ENCODE assay signal across 7 mouse cellular contexts in genomic region chr15:91373203-91373584, GRCm38 (mm10).
DNase-seq lines count a peak whose midpoint lies in the region; ATAC-seq lines count a peak whose summit lies in the region.

No protein-coding gene starts in this region.

- no peaks in the 10 kb centered on the region for H3K27me3 ChIP-seq in forebrain, embryonic 15.5 days
- no peaks in the 10 kb centered on the region for H3K27me3 ChIP-seq in intestine, embryonic 15.5 days (replicated peaks)

- peak; percentile 11 for DNase-seq in ovary, postnatal 14 days (ENCODE audit: low spot score)
- DNase-seq in ovary, adult 18-20 months (ENCODE audit: low spot score), result no peak
- peak; percentile 31 to 33 for DNase-seq in lung, adult 18-20 months
- peak; percentile 61 to 62 for DNase-seq in right cerebral cortex, postnatal 36 days (ENCODE audit: low spot score in 2 of 2)
- no peak for DNase-seq in urinary bladder, adult 2 months (ENCODE audit: low spot score)

- peak; percentile 75 for ATAC-seq in forebrain, embryonic 15.5 days (replicated peaks)
- ATAC-seq in intestine, embryonic 15.5 days, result peak; percentile 49; the same call in 1 of the 2 replicates

- peaks cover 63% of the 10 kb centered on the region for H3K4me1 ChIP-seq in forebrain, embryonic 15.5 days
- no peaks in the 10 kb centered on the region for H3K4me1 ChIP-seq in intestine, embryonic 15.5 days (replicated peaks)

- no peak overlapping the region for H3K4me3 ChIP-seq in forebrain, embryonic 15.5 days
- no peak overlapping the region for H3K4me3 ChIP-seq in intestine, embryonic 15.5 days (replicated peaks)

- H3K9me3 ChIP-seq in forebrain, embryonic 15.5 days, result no peaks in the 10 kb centered on the region
- no peaks in the 10 kb centered on the region for H3K9me3 ChIP-seq in intestine, embryonic 15.5 days

- H3K27ac ChIP-seq in forebrain, embryonic 15.5 days (replicated peaks), result peak overlapping the region; percentile 78
- H3K27ac ChIP-seq in intestine, embryonic 15.5 days, result no peak overlapping the region

- H3K9ac ChIP-seq in forebrain, embryonic 15.5 days (replicated peaks), result no peak overlapping the region
- no peak overlapping the region for H3K9ac ChIP-seq in intestine, embryonic 15.5 days

- no peaks in the 10 kb centered on the region for H3K36me3 ChIP-seq in forebrain, embryonic 15.5 days
- H3K36me3 ChIP-seq in intestine, embryonic 15.5 days, result no peaks in the 10 kb centered on the region

- WGBS in forebrain, embryonic 15.5 days, result 24% methylated on average over 7 of the region's 7 CpGs
- WGBS in intestine, embryonic 15.5 days, result 47% methylated on average over 7 of the region's 7 CpGs

- no peak overlapping the region for H3K4me2 ChIP-seq in forebrain, embryonic 15.5 days (replicated peaks)
- no peak overlapping the region for H3K4me2 ChIP-seq in intestine, embryonic 15.5 days (replicated peaks)

Comparison
In these comparisons a context has a peak if more than half of its experiments do, and no peak if none do; other contexts are left out.
1. DNase-seq: peak in ovary, postnatal 14 days (single experiment), lung, adult 18-20 months (2 of 2) and right cerebral cortex, postnatal 36 days (2 of 2); none in ovary, adult 18-20 months (single experiment) and urinary bladder, adult 2 months (single experiment).